8 mouse cellular contexts compared by ENCODE assay signal in genomic region chr6:83412362-83412853, GRCm38 (mm10). TPM values are rescaled to one million over a fixed set of nuclear protein-coding genes. Genes with fewer than 3 reads are reported as not detected.
DNase-seq lines count a peak whose midpoint lies in the region; ATAC-seq lines count a peak whose summit lies in the region.
"Had no signal": no experiment of that assay in that cellular context is flagged by ENCODE, and none has a peak within 500 bp of the region (broad histone marks: within the 10 kb centered on the region; RNA-seq: fewer than 3 reads in every experiment).

No protein-coding gene starts in this region.

- peaks cover 56% of the 10 kb centered on the region for H3K4me1 ChIP-seq in kidney, embryonic 16.5 days (ENCODE audit: insufficient read depth, low read length)
- H3K4me1 ChIP-seq in embryonic facial prominence, embryonic 14.5 days (ENCODE audit: control insufficient read depth, insufficient read depth, low read length) = peaks cover 41% of the 10 kb centered on the region
- H3K4me1 ChIP-seq in midbrain, embryonic 15.5 days = peaks cover 69% of the 10 kb centered on the region

- no peak overlapping the region for H3K4me3 ChIP-seq in kidney, embryonic 16.5 days (ENCODE audit: low read length)
- H3K4me3 ChIP-seq in embryonic facial prominence, embryonic 14.5 days (ENCODE audit: low read depth, low read length) = no peak overlapping the region
- H3K4me3 ChIP-seq in midbrain, embryonic 15.5 days = no peak overlapping the region

- H3K4me2 ChIP-seq in kidney, embryonic 16.5 days (replicated peaks; ENCODE audit: low read depth, low read length) = no peak overlapping the region
- H3K4me2 ChIP-seq in embryonic facial prominence, embryonic 14.5 days (ENCODE audit: low read depth, low read length) = no peak overlapping the region
- no peak overlapping the region for H3K4me2 ChIP-seq in midbrain, embryonic 15.5 days

- whole genome bisulfite sequencing in kidney, embryonic 16.5 days = 87% methylated on average over 10 of the region's 10 CpGs
- WGBS in embryonic facial prominence, embryonic 14.5 days = 88% methylated on average over 10 of the region's 10 CpGs
- WGBS in midbrain, embryonic 15.5 days = 81% methylated on average over 10 of the region's 10 CpGs

- H3K27me3 ChIP-seq in kidney, embryonic 16.5 days (ENCODE audit: insufficient read depth, low read length) = no peaks in the 10 kb centered on the region
- H3K27me3 ChIP-seq in embryonic facial prominence, embryonic 14.5 days (replicated peaks; ENCODE audit: control insufficient read depth, insufficient read depth, low read length) = no peaks in the 10 kb centered on the region
- H3K27me3 ChIP-seq in midbrain, embryonic 15.5 days (replicated peaks) = no peaks in the 10 kb centered on the region

- H3K36me3 ChIP-seq in kidney, embryonic 16.5 days (ENCODE audit: insufficient read depth, low read length) = no peaks in the 10 kb centered on the region
- peaks cover 18% of the 10 kb centered on the region; the same call in 1 of the 2 replicates for H3K36me3 ChIP-seq in embryonic facial prominence, embryonic 14.5 days (ENCODE audit: control insufficient read depth, insufficient read depth, low read length)
- no peaks in the 10 kb centered on the region for H3K36me3 ChIP-seq in midbrain, embryonic 15.5 days (replicated peaks)

- H3K27ac ChIP-seq in kidney, embryonic 16.5 days (ENCODE audit: low read length) = no peak overlapping the region
- H3K27ac ChIP-seq in embryonic facial prominence, embryonic 14.5 days (replicated peaks; ENCODE audit: low read depth, low read length) = peak overlapping the region; percentile 7; the same call in 1 of the 2 replicates
- H3K27ac ChIP-seq in midbrain, embryonic 15.5 days = peak overlapping the region; percentile 42; the same call in 1 of the 2 replicates

- H3K9me3 ChIP-seq in kidney, embryonic 16.5 days (ENCODE audit: low read length) = no peaks in the 10 kb centered on the region
- H3K9me3 ChIP-seq in embryonic facial prominence, embryonic 14.5 days (ENCODE audit: control insufficient read depth, low read length) = no peaks in the 10 kb centered on the region
- H3K9me3 ChIP-seq in midbrain, embryonic 15.5 days = no peaks in the 10 kb centered on the region

- intact Hi-C loops in heart, postnatal 10 days (cut with DNase I) = loop anchor here (5.0 kb wide), 1 partner anchor 45 kb away; the partner anchor contains the start of gene Tet3

- 0 out of 2 replicates have a peak, but pooled peaks have one; percentile 20 for ATAC-seq in kidney, embryonic 16.5 days (ENCODE audit: low FRiP score, low TSS enrichment)
- no peak for ATAC-seq in embryonic facial prominence, embryonic 14.5 days (ENCODE audit: low read depth)
- ATAC-seq in midbrain, embryonic 15.5 days (replicated peaks) = no peak; the same call in 1 of the 2 replicates

- DNase-seq in kidney, postnatal 10 days = no peak
- DNase-seq in embryonic facial prominence, embryonic 14.5 days (ENCODE audit: low spot score) = no peak
- DNase-seq in heart, postnatal 10 days = peak; percentile 48 to 51
- no peak for DNase-seq in right cerebral cortex, postnatal 14 days
- DNase-seq in urinary bladder, postnatal 4 days (ENCODE audit: low spot score in 2 of 2) = no peak
- DNase-seq: spleen, adult 18-20 months had no signal

- no peak overlapping the region for H3K9ac ChIP-seq in kidney, embryonic 16.5 days (replicated peaks; ENCODE audit: low read length)
- H3K9ac ChIP-seq in embryonic facial prominence, embryonic 14.5 days (ENCODE audit: low read depth, low read length) = no peak overlapping the region
- H3K9ac ChIP-seq in midbrain, embryonic 15.5 days = no peak overlapping the region

RNA-seq across cellular contexts. Expression of gene Tet3, which starts 46.5 kb away (rescaled TPM):
- 48.9 and 65.3 TPM in 2 replicates for polyA plus RNA-seq in kidney, embryonic 16.5 days (2015; fragmentation: Nextera tagmentation; extraction: Ambion mirVana)
- polyA plus RNA-seq in embryonic facial prominence, embryonic 14.5 days (2014; fragmentation: Nextera tagmentation; extraction: Ambion mirVana) = 32.4 and 37.3 TPM in 2 replicates
- 10 to 100 TPM; 49.0 to 54.3 TPM for total RNA-seq in heart, postnatal 10 days (2021)
- polyA plus RNA-seq in midbrain, embryonic 15.5 days (2015; fragmentation: Nextera tagmentation; extraction: Ambion mirVana) = 60.9 and 76.8 TPM in 2 replicates

Comparison
In these comparisons a context has a peak if more than half of its experiments do, and no peak if none do; other contexts are left out.
1. DNase-seq: peak in heart, postnatal 10 days (2 of 2); none in kidney, postnatal 10 days (single experiment), embryonic facial prominence, embryonic 14.5 days (single experiment), right cerebral cortex, postnatal 14 days (single experiment) and urinary bladder, postnatal 4 days (0 of 2).